Mouse (Mus musculus) liver, embryonic 14.5 days (tissue): ENCODE data around the gene Glis2.

ENCODE experiments used
- CTCF ChIP-seq: IDR thresholded peaks from 2 replicates; pipeline ENCODE4 v1.5.1; 2016; ENCODE audit warnings: antibody characterized with exemption, low read depth, control low read depth
- EP300 ChIP-seq: IDR thresholded peaks from 2 replicates; pipeline ENCODE4 v1.6.1; 2016; ENCODE audit warnings: antibody characterized with exemption, low read depth

GRCm38 (mm10) chr16:4600701-4601310 is 6.3 kb downstream of the Glis2 start:
- TF ChIP-seq CTCF (no peak), EP300 (no peak)
